Mouse (Mus musculus) macrophage (primary cell): ENCODE measurements around the gene Olfr918. TPM values are rescaled to one million over a fixed set of nuclear protein-coding genes. Genes with fewer than 3 reads are reported as not detected.

Source experiments
- H3K27ac ChIP-seq: fragments of 350-480 bp; formaldehyde crosslinking; 2 replicates; pipeline ENCODE4 v1.9.0; 2021
- H3K36me3 ChIP-seq: fragments of 350-480 bp; formaldehyde crosslinking; 2 replicates; pipeline ENCODE4 v1.9.0; 2021; ENCODE audit errors: inconsistent target
- H3K4me3 ChIP-seq: fragments of 350-480 bp; formaldehyde crosslinking; 2 replicates; pipeline ENCODE4 v1.9.0; 2021; ENCODE audit errors: inconsistent target
- H3K79me2 ChIP-seq: fragments of 350-480 bp; formaldehyde crosslinking; 2 replicates; pipeline ENCODE4 v1.9.0; 2021; ENCODE audit errors: inconsistent target
- WGBS: methylation state at CpG from one replicate; pipeline ENCODE4 v1.1.7; 2026; ENCODE audit warnings: inconsistent platforms; ENCODE audit not compliant: missing documents; 5-methylcytosine and 5-hydroxymethylcytosine counted together
- polyA plus RNA-seq: library from polyadenylated mRNA; stranded (reverse); fragments of 250-400 nt; gene quantifications from 3 replicates; pipeline ENCODE4 v1.2.4, GENCODE M21; 2018; ENCODE audit warnings: inconsistent platforms
- total RNA-seq, 78 experiments: library from RNA; depleted of rRNA; stranded (reverse); fragments of 250-400 nt; gene quantifications; 1 replicate in 9 of 78; 2 replicates in 24 of 78; 3 replicates in 43 of 78; 4 replicates in 2 of 78; pipeline ENCODE4 v1.2.4; 2018; ENCODE audit warnings: inconsistent platforms in 56 of 78

Gene Olfr918
- not detected for total RNA-seq (2018; cell fraction: chromatin; rRNA removed)
- total RNA-seq (2018; cell fraction: cytosol; rRNA removed): not detected
- not detected for total RNA-seq (2018; cell fraction: nucleus; rRNA removed)
- not detected in 3 replicates for polyA plus RNA-seq

GRCm38 (mm10) chr9:38674501-38674900 is at the start of gene Olfr918:
Olfr918 (minus strand) TSS chr9:38674601.
- H3K79me2 ChIP-seq: no peaks in the 10 kb centered on the region
- H3K27ac ChIP-seq: no peak within 1 kb of the TSS
- H3K36me3 ChIP-seq: no peaks in the 10 kb centered on the region
- WGBS: 89% methylated on average over 2 of the region's 2 CpGs
- H3K4me3 ChIP-seq: no peak within 1 kb of the TSS

GRCm38 (mm10) chr9:38724044-38724443 is 49.6 kb upstream of the Olfr918 start:
- Histone ChIP-seq H3K36me3 (peaks cover 45% of the 10 kb centered on the region), H3K27ac (peak overlapping the region; percentile 54)

GRCm38 (mm10) chr9:38718927-38719441 is 44.6 kb upstream of the Olfr918 start:
- WGBS: 9% methylated on average over 3 of the region's 3 CpGs
- peaks cover 25% of the 10 kb centered on the region for H3K36me3 ChIP-seq
- peak overlapping the region; percentile 86 for H3K27ac ChIP-seq
- H3K4me3 ChIP-seq: peak overlapping the region; percentile 98
- peaks cover 57% of the 10 kb centered on the region for H3K79me2 ChIP-seq

More at GRCm38 (mm10) chr9:38724044-38724443, 49.6 kb upstream of the Olfr918 start:
- H3K4me3 ChIP-seq: no peak overlapping the region
- WGBS: 88% methylated on average over 1 of the region's 1 CpGs
- peaks cover 65% of the 10 kb centered on the region for H3K79me2 ChIP-seq

GRCm38 (mm10) chr9:38718102-38718501 is 43.7 kb upstream of the Olfr918 start, which contains the start of gene Vwa5a:
Vwa5a (plus strand) TSS chr9:38718268.
- H3K36me3 ChIP-seq: peaks cover 19% of the 10 kb centered on the region
- 0% methylated on average over 4 of the region's 4 CpGs for WGBS
- H3K79me2 ChIP-seq: peaks cover 50% of the 10 kb centered on the region
- H3K4me3 ChIP-seq: peak within 1 kb of the TSS; percentile 98
- peak within 1 kb of the TSS; percentile 86 for H3K27ac ChIP-seq

- WGBS: 54% methylated on average over 2 of the region's 2 CpGs
- Histone ChIP-seq H3K4me3 (no peak overlapping the region), H3K36me3 (no peaks in the 10 kb centered on the region), H3K27ac (no peak overlapping the region), H3K79me2 (no peaks in the 10 kb centered on the region)
These were observed 1.5 kb downstream of the Olfr918 start for GRCm38 (mm10) chr9:38672887-38673286.

- H3K27ac ChIP-seq: no peak within 1 kb of the TSS
- 78% methylated on average over 1 of the region's 1 CpGs for WGBS
- H3K4me3 ChIP-seq: no peak within 1 kb of the TSS
- no peaks in the 10 kb centered on the region for H3K36me3 ChIP-seq
- no peaks in the 10 kb centered on the region for H3K79me2 ChIP-seq
These were observed 8.7 kb downstream of the Olfr918 start, which contains the start of gene Olfr917 for GRCm38 (mm10) chr9:38665742-38666141. Olfr917 (minus strand) TSS chr9:38665842.

GRCm38 (mm10) chr9:38659775-38660174 is 14.6 kb downstream of the Olfr918 start, which contains the start of gene Olfr916:
Olfr916 (minus strand) TSS chr9:38659875.
- H3K27ac ChIP-seq: no peak within 1 kb of the TSS
- no peaks in the 10 kb centered on the region for H3K79me2 ChIP-seq
- H3K4me3 ChIP-seq: no peak within 1 kb of the TSS
- no peaks in the 10 kb centered on the region for H3K36me3 ChIP-seq
- WGBS: 91% methylated on average over 1 of the region's 1 CpGs

- Histone ChIP-seq H3K36me3 (no peaks in the 10 kb centered on the region), H3K27ac (no peak overlapping the region), H3K79me2 (no peaks in the 10 kb centered on the region), H3K4me3 (no peak overlapping the region)
- 79% methylated on average over 4 of the region's 4 CpGs for WGBS
These were observed 42.0 kb downstream of the Olfr918 start for GRCm38 (mm10) chr9:38632406-38632805.

Other genes with a start within 250 kb of the Olfr918 start
- not detected in 3 replicates for gene Olfr901, start 245.1 kb downstream of the Olfr918 start, polyA plus RNA-seq
- gene Olfr902, start 226.9 kb downstream of the Olfr918 start, polyA plus RNA-seq: not detected in 3 replicates
- not detected in 3 replicates for gene Olfr904, start 211.5 kb downstream of the Olfr918 start, polyA plus RNA-seq
- gene Olfr905, start 203.5 kb downstream of the Olfr918 start, polyA plus RNA-seq: not detected in 3 replicates
- not detected in 3 replicates for gene Olfr906, start 187.5 kb downstream of the Olfr918 start, polyA plus RNA-seq
- not detected in 3 replicates for gene Olfr907, start 178.8 kb downstream of the Olfr918 start, polyA plus RNA-seq
- gene Olfr911-ps1, start 153.0 kb downstream of the Olfr918 start, polyA plus RNA-seq: not detected in 3 replicates
- gene Olfr910, start 136.8 kb downstream of the Olfr918 start, polyA plus RNA-seq: not detected in 3 replicates
- not detected in 3 replicates for gene Olfr912, start 94.4 kb downstream of the Olfr918 start, polyA plus RNA-seq
- not detected in 3 replicates for gene Olfr913, start 81.8 kb downstream of the Olfr918 start, polyA plus RNA-seq
- not detected in 3 replicates for gene Olfr914, start 69.5 kb downstream of the Olfr918 start, polyA plus RNA-seq
- not detected in 3 replicates for gene Olfr916, start 14.7 kb downstream of the Olfr918 start, polyA plus RNA-seq
- not detected in 3 replicates for gene Olfr917, start 8.8 kb downstream of the Olfr918 start, polyA plus RNA-seq
- not detected in 3 replicates for gene Olfr919, start 29.1 kb upstream of the Olfr918 start, polyA plus RNA-seq
- gene Vwa5a, start 43.7 kb upstream of the Olfr918 start, polyA plus RNA-seq: 114 to 137 TPM (median 132 TPM) in 3 replicates
- gene Olfr920, start 77.7 kb upstream of the Olfr918 start, polyA plus RNA-seq: 0.06 to 0.48 TPM (median 0.29 TPM) in 3 replicates
- gene Olfr921, start 98.5 kb upstream of the Olfr918 start, polyA plus RNA-seq: not detected in 3 replicates
- gene Olfr922, start 140.0 kb upstream of the Olfr918 start, polyA plus RNA-seq: not detected in 3 replicates
- gene Olfr923, start 151.9 kb upstream of the Olfr918 start, polyA plus RNA-seq: not detected in 3 replicates
- gene Olfr924, start 169.8 kb upstream of the Olfr918 start, polyA plus RNA-seq: not detected in 3 replicates
- gene Olfr26, start 180.5 kb upstream of the Olfr918 start, polyA plus RNA-seq: not detected in 3 replicates
- not detected in 3 replicates for gene Olfr926, start 202.5 kb upstream of the Olfr918 start, polyA plus RNA-seq